Mouse (Mus musculus): Measurements from ENCODE around the gene Otp. TPM values are rescaled to one million over a fixed set of nuclear protein-coding genes. Genes with fewer than 3 reads are reported as not detected.

Gene Otp
- total and polyA plus RNA-seq, 3 experiments: not detected

DNA sequence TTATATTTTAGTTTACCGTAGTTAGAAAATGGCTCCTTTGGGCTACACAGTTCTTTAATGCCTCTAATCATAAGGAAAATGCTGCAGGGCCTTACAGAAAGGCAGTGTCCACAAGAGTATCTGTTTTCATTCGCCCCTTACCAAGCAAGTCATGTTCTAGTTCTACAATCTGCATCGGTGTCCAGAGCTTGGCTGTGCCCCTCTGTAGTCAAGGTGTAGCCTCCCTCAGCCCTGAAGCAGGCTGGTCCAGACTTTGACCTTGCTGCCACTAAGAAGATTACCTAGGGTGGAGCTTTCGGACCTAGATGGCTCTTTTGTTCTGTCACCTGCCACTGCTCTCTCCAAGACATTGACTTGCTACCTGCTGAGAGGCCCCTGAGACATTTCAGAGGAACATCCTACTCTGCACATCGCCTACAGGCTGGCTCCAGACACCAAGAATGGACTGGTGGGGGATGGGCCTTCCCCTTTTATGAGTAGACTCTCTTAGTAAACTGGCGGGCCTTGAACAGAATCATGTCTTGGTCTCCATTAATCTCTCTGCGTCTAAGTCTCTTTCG lies 17.3 kb upstream of the Otp start:
- no peak overlapping the region for H3K4me3 ChIP-seq (replicated peaks in 1 of 3; ENCODE audit: low read depth in 2 of 3, low read length in 2 of 3, poor library complexity in 1 of 3)
- H3K9ac ChIP-seq (ENCODE audit: insufficient read depth, low read depth): no peak overlapping the region
- no peak overlapping the region for H3K27ac ChIP-seq (ENCODE audit: insufficient read depth, low read depth)
- DNase-seq (ENCODE audit: extremely low read depth): no peak
- H3K27me3 ChIP-seq (replicated peaks): no peaks in the 10 kb centered on the region
- H3K79me2 ChIP-seq (replicated peaks; ENCODE audit: control insufficient read depth, extremely low read depth, insufficient read depth, poor library complexity, severe bottlenecking): no peaks in the 10 kb centered on the region
- TF ChIP-seq SIN3A (IDR thresholded peaks at IDR 0.05; ENCODE audit: low read length): no peak
- no peak for TF ChIP-seq POLR2AphosphoS2 (IDR thresholded peaks at IDR 0.05; ENCODE audit: low read depth, low read length)
- TF ChIP-seq PAX5 (IDR thresholded peaks at IDR 0.05; ENCODE audit: low read length): no peak
- TF ChIP-seq E2F4 (IDR thresholded peaks at IDR 0.05; ENCODE audit: insufficient replicate concordance, low read depth, low read length): no peak
- no peak for TF ChIP-seq GABPA (IDR thresholded peaks at IDR 0.05; ENCODE audit: insufficient replicate concordance, low read depth, low read length)
- no peak for TF ChIP-seq NRF1 (IDR thresholded peaks at IDR 0.05; ENCODE audit: low read depth, low read length)
- TF ChIP-seq CHD2 (IDR thresholded peaks at IDR 0.05; ENCODE audit: low read length): no peak
- TF ChIP-seq EP300 (IDR thresholded peaks at IDR 0.05; ENCODE audit: low read length): no peak
- H3K4me2 ChIP-seq (ENCODE audit: insufficient read depth, low read depth, poor library complexity, severe bottlenecking): no peak overlapping the region
- H3K9me3 ChIP-seq (replicated peaks; ENCODE audit: low read length): no peaks in the 10 kb centered on the region
- dilution Hi-C loops (cut with MboI; ENCODE audit: extremely low pct_ligation_motif_present, extremely low pct_unique_long_range_greater_than_20kb, low sequenced_read_pairs): no loop called here
- peaks cover 0 to 31% of the 10 kb centered on the region in 2 experiments; a peak in 3 of 4 replicates for H3K4me1 ChIP-seq (ENCODE audit: control insufficient read depth in 1 of 2, insufficient read depth in 2 of 2)
- in situ Hi-C loops (cut with MboI; ENCODE audit: low pct_ligation_motif_present, low pct_unique_long_range_greater_than_20kb, low sequenced_read_pairs): no loop called here
- no peaks in the 10 kb centered on the region for H3K36me3 ChIP-seq (replicated peaks in 1 of 2; ENCODE audit: control insufficient read depth in 1 of 2, insufficient read depth in 1 of 2, low read length in 1 of 2)

DNA sequence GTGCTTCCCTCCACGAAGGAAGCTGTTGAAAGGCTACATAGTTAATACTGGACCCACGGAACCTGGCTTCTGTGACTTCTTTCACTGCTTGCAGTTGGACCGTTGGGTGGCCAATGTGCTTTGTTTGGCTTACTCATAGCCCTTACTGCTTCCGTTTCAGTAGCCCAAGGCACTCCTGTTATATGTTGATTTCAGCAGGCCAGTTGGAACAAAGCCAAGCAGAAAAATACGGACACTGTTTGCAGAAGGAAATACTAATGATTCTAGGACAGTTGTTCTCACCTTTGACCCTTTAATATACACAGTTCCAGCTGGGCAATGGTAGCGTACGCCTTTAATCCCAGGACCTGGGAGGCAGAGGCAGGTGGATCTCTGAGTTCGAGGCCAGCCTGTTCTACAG lies 16.1 kb upstream of the Otp start:
- dilution Hi-C loops (cut with MboI; ENCODE audit: extremely low pct_ligation_motif_present, extremely low pct_unique_long_range_greater_than_20kb, low sequenced_read_pairs) (no loop called here), in situ Hi-C loops (cut with MboI; ENCODE audit: low pct_ligation_motif_present, low pct_unique_long_range_greater_than_20kb, low sequenced_read_pairs) (no loop called here)
- Histone ChIP-seq H3K36me3 (replicated peaks in 1 of 2; ENCODE audit: control insufficient read depth in 1 of 2, insufficient read depth in 1 of 2, low read length in 1 of 2) (no peaks in the 10 kb centered on the region), H3K27me3 (replicated peaks) (no peaks in the 10 kb centered on the region), H3K9me3 (replicated peaks; ENCODE audit: low read length) (no peaks in the 10 kb centered on the region), H3K79me2 (replicated peaks; ENCODE audit: control insufficient read depth, extremely low read depth, insufficient read depth, poor library complexity, severe bottlenecking) (no peaks in the 10 kb centered on the region), H3K4me3 (replicated peaks in 1 of 3; ENCODE audit: low read depth in 2 of 3, low read length in 2 of 3, poor library complexity in 1 of 3) (no peak overlapping the region), H3K4me2 (ENCODE audit: insufficient read depth, low read depth, poor library complexity, severe bottlenecking) (no peak overlapping the region), H3K27ac (ENCODE audit: insufficient read depth, low read depth) (no peak overlapping the region), H3K4me1 (ENCODE audit: control insufficient read depth in 1 of 2, insufficient read depth in 2 of 2) (peaks cover 0 to 33% of the 10 kb centered on the region in 2 experiments; a peak in 3 of 4 replicates), H3K9ac (ENCODE audit: insufficient read depth, low read depth) (no peak overlapping the region)
- no peak for DNase-seq (ENCODE audit: extremely low read depth)
- TF ChIP-seq POLR2A (IDR thresholded peaks at IDR 0.05; ENCODE audit: low read depth, low read length) (no peak), MXI1 (IDR thresholded peaks at IDR 0.05; ENCODE audit: low read depth, low read length) (no peak), UBTF (IDR thresholded peaks at IDR 0.05; ENCODE audit: low read depth, low read length) (no peak), CHD1 (IDR thresholded peaks at IDR 0.05; ENCODE audit: low read depth, low read length) (no peak), MYC (IDR thresholded peaks at IDR 0.05; ENCODE audit: low read depth, low read length) (no peak), RAD21 (IDR thresholded peaks at IDR 0.05; ENCODE audit: low read depth, low read length) (no peak)

All from CH12.LX (cell line).